Mouse (Mus musculus): ENCODE data around the gene Abhd2. TPM values are rescaled to one million over a fixed set of nuclear protein-coding genes. Genes with fewer than 3 reads are reported as not detected.

The Abhd2 gene
- polyA plus RNA-seq, 1 experiment from 2014 or later = 13.7 TPM

DNA sequence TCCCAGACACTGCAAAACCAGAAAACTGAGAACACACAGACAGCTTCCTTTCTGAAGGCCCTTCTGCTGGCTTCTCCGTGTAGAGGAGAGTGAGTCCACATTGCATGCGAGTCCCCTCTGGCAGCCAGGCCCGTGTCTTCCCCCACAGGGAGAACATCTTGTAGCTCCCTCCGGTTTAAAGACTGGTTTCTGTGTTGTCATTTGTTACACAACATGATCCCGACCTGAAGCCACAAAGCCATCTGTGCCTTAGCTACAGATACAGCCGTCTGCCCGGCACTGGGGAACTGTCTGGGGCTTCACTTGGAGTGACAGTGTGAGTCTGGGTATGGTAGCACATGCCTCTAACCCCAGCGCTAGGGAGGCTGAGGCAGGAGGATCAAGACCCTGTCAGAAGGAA, 42.1 kb downstream of the Abhd2 start:
- ATAC-seq (ENCODE audit: low FRiP score, low read depth) = no peak
- Histone ChIP-seq H3K36me3 (no peaks in the 10 kb centered on the region), H3K9me3 (no peaks in the 10 kb centered on the region), H3K4me2 (replicated peaks) (no peak overlapping the region), H3K9ac (replicated peaks) (0 out of 2 replicates have a peak overlapping the region, but pooled peaks have one; percentile 37), H3K27ac (replicated peaks) (peak overlapping the region; percentile 49; the same call in 1 of the 2 replicates), H3K4me3 (no peak overlapping the region), H3K27me3 (no peaks in the 10 kb centered on the region), H3K4me1 (peaks cover 55% of the 10 kb centered on the region)
- WGBS = 71% methylated on average over 8 of the region's 8 CpGs

- Histone ChIP-seq H3K36me3 (no peaks in the 10 kb centered on the region), H3K27ac (replicated peaks) (peak overlapping the region; percentile 49; the same call in 1 of the 2 replicates), H3K9me3 (no peaks in the 10 kb centered on the region), H3K4me1 (peaks cover 48% of the 10 kb centered on the region), H3K27me3 (no peaks in the 10 kb centered on the region), H3K9ac (replicated peaks) (0 out of 2 replicates have a peak overlapping the region, but pooled peaks have one; percentile 37), H3K4me3 (no peak overlapping the region), H3K4me2 (replicated peaks) (no peak overlapping the region)
- 10% methylated on average over 10 of the region's 10 CpGs for WGBS
- no peak for ATAC-seq (ENCODE audit: low FRiP score, low read depth)
These were observed 43.2 kb downstream of the Abhd2 start for GRCm38 (mm10) chr7:79316069-79316695.

DNA sequence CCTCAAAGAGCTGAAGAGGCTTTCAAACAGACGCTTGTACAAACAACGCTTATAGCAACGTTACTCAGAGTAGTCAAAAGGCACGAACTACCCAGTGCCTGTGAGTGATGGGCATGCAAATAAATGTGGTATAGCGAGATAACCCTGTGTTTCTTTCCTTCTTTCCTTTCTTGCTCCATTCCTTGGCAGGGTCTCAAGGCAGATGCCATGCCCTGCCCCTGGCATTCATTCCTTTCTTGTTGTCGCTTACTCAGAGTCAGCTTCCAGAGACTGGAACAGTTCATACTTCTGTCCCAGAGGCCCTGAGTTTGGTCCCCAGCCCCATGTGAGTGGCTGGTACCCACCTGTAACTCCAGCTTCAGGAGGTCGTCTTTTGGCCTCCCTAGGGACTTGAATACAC, 44.6 kb downstream of the Abhd2 start:
- Histone ChIP-seq H3K27ac (replicated peaks) (no peak overlapping the region), H3K4me2 (replicated peaks) (no peak overlapping the region), H3K4me1 (peaks cover 50% of the 10 kb centered on the region), H3K9me3 (no peaks in the 10 kb centered on the region), H3K27me3 (no peaks in the 10 kb centered on the region), H3K4me3 (no peak overlapping the region), H3K36me3 (no peaks in the 10 kb centered on the region), H3K9ac (replicated peaks) (no peak overlapping the region)
- ATAC-seq (ENCODE audit: low FRiP score, low read depth) = no peak
- 77% methylated on average over 7 of the region's 7 CpGs for WGBS

DNA sequence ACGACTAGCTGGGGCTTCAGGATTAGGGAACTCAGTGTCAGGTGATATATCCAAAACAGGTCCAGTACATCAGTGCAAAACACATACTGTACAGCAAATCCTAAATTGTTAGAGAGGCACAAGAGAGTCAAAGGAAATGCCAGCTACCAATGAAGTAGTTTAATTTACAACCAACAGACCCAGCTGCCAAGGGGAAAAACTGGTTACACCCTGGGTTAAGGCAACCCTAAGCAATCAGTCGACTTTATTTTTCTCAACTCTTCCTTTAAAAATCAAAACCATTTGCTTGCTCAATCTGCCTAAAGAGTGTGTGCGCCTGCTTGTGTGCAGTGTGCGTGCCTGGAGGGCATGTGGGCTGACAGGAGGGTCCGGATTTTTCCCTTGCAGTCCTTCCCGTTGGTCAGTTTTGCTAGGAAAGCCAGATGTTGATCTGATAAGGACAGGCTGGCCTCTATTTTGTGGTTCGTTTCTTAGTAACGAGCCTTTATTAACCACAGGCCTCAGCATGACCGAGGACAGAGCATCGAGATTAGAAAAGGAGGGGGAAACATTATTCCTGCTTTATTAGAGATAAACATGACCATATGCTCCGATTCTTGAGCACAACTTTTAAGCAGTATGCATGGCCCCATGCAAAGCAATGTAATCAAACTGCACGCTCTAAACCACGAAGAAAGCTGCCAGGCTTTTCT, 45.3 kb downstream of the Abhd2 start:
- WGBS = 67% methylated on average over 13 of the region's 13 CpGs
- H3K36me3 ChIP-seq = no peaks in the 10 kb centered on the region
- no peaks in the 10 kb centered on the region for H3K27me3 ChIP-seq
- H3K27ac ChIP-seq (replicated peaks) = peak overlapping the region; percentile 49; the same call in 1 of the 2 replicates
- no peak overlapping the region for H3K9ac ChIP-seq (replicated peaks)
- H3K4me3 ChIP-seq = no peak overlapping the region
- peaks cover 49% of the 10 kb centered on the region for H3K4me1 ChIP-seq
- no peak for ATAC-seq (ENCODE audit: low FRiP score, low read depth)
- no peaks in the 10 kb centered on the region for H3K9me3 ChIP-seq
- H3K4me2 ChIP-seq (replicated peaks) = no peak overlapping the region

DNA sequence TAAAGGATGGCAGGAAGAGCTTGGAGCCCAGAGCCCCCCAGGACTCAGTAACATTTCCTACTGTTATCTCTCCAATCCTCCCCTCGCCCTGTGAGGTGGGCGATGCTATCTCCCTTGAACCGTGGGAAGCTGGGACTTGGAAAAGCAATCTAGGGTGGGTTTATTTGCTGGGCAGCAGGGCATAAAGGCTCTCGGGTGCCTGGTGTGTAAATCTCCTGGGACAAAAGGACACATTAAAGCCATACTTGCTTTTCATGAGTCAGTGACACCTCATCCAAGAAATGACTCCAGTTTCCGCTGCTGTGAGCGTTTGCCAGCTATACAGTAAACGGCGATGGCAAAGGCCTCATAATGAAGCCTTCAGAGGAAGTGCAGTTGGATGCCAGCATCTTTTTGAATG, 50.9 kb downstream of the Abhd2 start:
- Histone ChIP-seq H3K4me1 (peaks cover 16% of the 10 kb centered on the region), H3K27ac (replicated peaks) (0 out of 2 replicates have a peak overlapping the region, but pooled peaks have one; percentile 20), H3K4me3 (no peak overlapping the region), H3K9ac (replicated peaks) (no peak overlapping the region), H3K36me3 (peaks cover 35% of the 10 kb centered on the region), H3K9me3 (no peaks in the 10 kb centered on the region), H3K4me2 (replicated peaks) (no peak overlapping the region), H3K27me3 (no peaks in the 10 kb centered on the region)
- ATAC-seq (ENCODE audit: low FRiP score, low read depth) = no peak
- WGBS = 78% methylated on average over 8 of the region's 8 CpGs

GRCm38 (mm10) chr7:79328769-79329168, 55.8 kb downstream of the Abhd2 start:
- Histone ChIP-seq H3K4me1 (0 out of 2 replicates have a peak, but pooled peaks cover 2% of the 10 kb centered on the region), H3K4me2 (replicated peaks) (no peak overlapping the region), H3K9me3 (no peaks in the 10 kb centered on the region), H3K9ac (replicated peaks) (no peak overlapping the region), H3K27me3 (no peaks in the 10 kb centered on the region), H3K36me3 (peaks cover 47% of the 10 kb centered on the region), H3K4me3 (no peak overlapping the region), H3K27ac (replicated peaks) (no peak overlapping the region)
- WGBS = 95% methylated on average over 5 of the region's 5 CpGs
- no peak for ATAC-seq (ENCODE audit: low FRiP score, low read depth)

DNA sequence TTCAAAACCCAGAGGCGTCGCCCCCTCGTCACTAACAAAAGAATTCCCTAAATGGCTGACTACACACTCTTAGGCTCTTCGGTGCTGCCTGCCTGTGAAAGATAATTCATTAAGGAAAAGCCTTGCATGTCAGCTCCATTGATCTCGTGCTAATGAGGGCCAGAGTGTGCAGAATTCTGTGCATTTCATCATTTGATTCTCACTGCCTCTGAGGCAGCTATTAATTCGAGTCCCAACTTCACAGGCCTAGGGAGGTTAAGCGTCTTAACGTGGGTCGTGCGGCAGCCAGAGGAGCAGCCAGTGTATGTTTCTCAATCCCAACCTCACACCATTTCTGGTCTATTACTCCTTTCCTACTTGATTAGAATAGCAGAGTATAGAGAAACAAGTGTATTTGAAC, 58.2 kb downstream of the Abhd2 start:
- no peak overlapping the region for H3K4me3 ChIP-seq
- no peak overlapping the region for H3K9ac ChIP-seq (replicated peaks)
- H3K27ac ChIP-seq (replicated peaks) = 0 out of 2 replicates have a peak overlapping the region, but pooled peaks have one; percentile 35
- no peaks in the 10 kb centered on the region for H3K27me3 ChIP-seq
- 29% methylated on average over 10 of the region's 10 CpGs for WGBS
- no peak overlapping the region for H3K4me2 ChIP-seq (replicated peaks)
- H3K4me1 ChIP-seq = no peaks in the 10 kb centered on the region
- peaks cover 35% of the 10 kb centered on the region for H3K36me3 ChIP-seq
- ATAC-seq (ENCODE audit: low FRiP score, low read depth) = no peak
- H3K9me3 ChIP-seq = no peaks in the 10 kb centered on the region

- WGBS = 77% methylated on average over 3 of the region's 3 CpGs
- Histone ChIP-seq H3K4me1 (no peaks in the 10 kb centered on the region), H3K36me3 (peaks cover 32% of the 10 kb centered on the region)
These were observed 60.4 kb downstream of the Abhd2 start for GRCm38 (mm10) chr7:79333419-79333818.

GRCm38 (mm10) chr7:79336362-79336910, 63.4 kb downstream of the Abhd2 start:
- Histone ChIP-seq H3K9ac (replicated peaks) (no peak overlapping the region), H3K27me3 (no peaks in the 10 kb centered on the region), H3K36me3 (peaks cover 17% of the 10 kb centered on the region), H3K4me1 (no peaks in the 10 kb centered on the region), H3K27ac (replicated peaks) (no peak overlapping the region), H3K4me3 (no peak overlapping the region), H3K9me3 (no peaks in the 10 kb centered on the region), H3K4me2 (replicated peaks) (no peak overlapping the region)
- ATAC-seq (ENCODE audit: low FRiP score, low read depth) = no peak
- 93% methylated on average over 8 of the region's 8 CpGs for WGBS

More at GRCm38 (mm10) chr7:79333419-79333818, 60.4 kb downstream of the Abhd2 start:
- Histone ChIP-seq H3K4me3 (no peak overlapping the region), H3K4me2 (replicated peaks) (no peak overlapping the region), H3K27me3 (no peaks in the 10 kb centered on the region), H3K27ac (replicated peaks) (no peak overlapping the region), H3K9me3 (no peaks in the 10 kb centered on the region), H3K9ac (replicated peaks) (no peak overlapping the region)
- ATAC-seq (ENCODE audit: low FRiP score, low read depth) = no peak

- no peak overlapping the region for H3K4me3 ChIP-seq
- no peak for ATAC-seq (ENCODE audit: low FRiP score, low read depth)
- no peaks in the 10 kb centered on the region for H3K4me1 ChIP-seq
- H3K9ac ChIP-seq (replicated peaks) = no peak overlapping the region
- no peaks in the 10 kb centered on the region for H3K27me3 ChIP-seq
- H3K9me3 ChIP-seq = no peaks in the 10 kb centered on the region
- no peak overlapping the region for H3K4me2 ChIP-seq (replicated peaks)
- H3K36me3 ChIP-seq = peaks cover 33% of the 10 kb centered on the region
- H3K27ac ChIP-seq (replicated peaks) = no peak overlapping the region
- 54% methylated on average over 4 of the region's 4 CpGs for WGBS
These were observed 72.9 kb downstream of the Abhd2 start for GRCm38 (mm10) chr7:79345902-79346301.

DNA sequence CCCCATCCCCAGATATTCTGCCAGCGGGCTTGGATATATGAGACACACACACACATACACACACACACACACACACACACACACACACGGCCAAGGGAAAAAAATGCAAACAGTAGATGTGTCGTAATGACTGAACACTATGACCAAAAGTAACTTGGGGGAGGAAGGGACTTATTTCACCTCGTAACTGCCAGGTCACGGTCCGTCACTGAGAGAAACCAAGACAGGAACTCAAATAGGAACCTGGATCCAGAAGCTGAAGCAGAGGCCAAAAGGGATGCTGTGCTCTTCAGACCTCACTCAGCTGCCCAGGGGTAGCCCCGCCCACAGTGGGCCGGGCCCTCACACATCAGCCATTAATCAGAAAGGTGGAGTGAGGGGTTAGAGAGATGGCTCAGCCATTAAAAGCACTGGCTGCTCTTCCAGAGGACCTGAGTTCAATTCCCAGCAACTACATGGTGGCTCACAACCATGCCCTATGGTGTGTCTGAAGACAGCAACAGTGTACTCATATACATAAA, 73.6 kb downstream of the Abhd2 start:
- Histone ChIP-seq H3K9ac (replicated peaks) (no peak overlapping the region), H3K36me3 (peaks cover 40% of the 10 kb centered on the region), H3K4me1 (no peaks in the 10 kb centered on the region), H3K9me3 (no peaks in the 10 kb centered on the region), H3K27me3 (no peaks in the 10 kb centered on the region), H3K4me3 (no peak overlapping the region), H3K4me2 (replicated peaks) (no peak overlapping the region), H3K27ac (replicated peaks) (no peak overlapping the region)
- 87% methylated on average over 8 of the region's 8 CpGs for WGBS
- ATAC-seq (ENCODE audit: low FRiP score, low read depth) = no peak
